Mouse (Mus musculus) embryonic facial prominence, embryonic 13.5 days (tissue): ENCODE measurements around the gene E430018J23Rik. TPM values are rescaled to one million over a fixed set of nuclear protein-coding genes. Genes with fewer than 3 reads are reported as not detected.
"Not testable (repeated sequence)": the region's sequence is repeated elsewhere in the genome, so short reads cannot be mapped to it uniquely, and the experiment has no call there.

Experiments
- ATAC-seq: fragments of 200-750 bp; cut with Nextera tagmentation; 2 replicates; pipeline ENCODE4 v1.8.0; 2017; ENCODE audit warnings: low read depth; ENCODE audit not compliant: insufficient number of reproducible peaks, insufficient read depth, low FRiP score, low TSS enrichment
- H3K27ac ChIP-seq: fragments of 300-500 bp; sonication (generic); 2 replicates; pipeline ENCODE4 v1.5.1; 2015; ENCODE audit warnings: moderate library complexity, mild to moderate bottlenecking, inconsistent platforms
- H3K27me3 ChIP-seq: fragments of 300-500 bp; sonication (generic); 2 replicates; pipeline ENCODE4 v1.6.1; 2015; ENCODE audit warnings: mild to moderate bottlenecking, inconsistent platforms
- H3K36me3 ChIP-seq: fragments of 300-500 bp; sonication (generic); 2 replicates; pipeline ENCODE4 v1.6.1; 2015; ENCODE audit warnings: mild to moderate bottlenecking, inconsistent platforms
- H3K4me1 ChIP-seq: fragments of 300-500 bp; sonication (generic); 2 replicates; pipeline ENCODE4 v1.6.1; 2015; ENCODE audit warnings: inconsistent platforms
- H3K4me2 ChIP-seq: fragments of 300-500 bp; sonication (generic); 2 replicates; pipeline ENCODE4 v1.6.1; 2015; ENCODE audit warnings: moderate library complexity, mild to moderate bottlenecking, inconsistent platforms
- H3K4me3 ChIP-seq: fragments of 300-500 bp; sonication (generic); 2 replicates; pipeline ENCODE4 v1.5.1; 2015; ENCODE audit warnings: mild to moderate bottlenecking, inconsistent platforms
- H3K9ac ChIP-seq: fragments of 300-500 bp; sonication (generic); 2 replicates; pipeline ENCODE4 v1.6.1; 2015; ENCODE audit warnings: mild to moderate bottlenecking, inconsistent platforms
- H3K9me3 ChIP-seq: fragments of 300-500 bp; sonication (generic); 2 replicates; pipeline ENCODE4 v1.6.1; 2016; ENCODE audit warnings: inconsistent platforms
- WGBS: fragments of 180-500 bp; shearing (Covaris S2); methylation state at CpG from one replicate; pipeline ENCODE4 v1.1.7; 2015; ENCODE audit warnings: mixed read lengths; 5-methylcytosine and 5-hydroxymethylcytosine counted together
- polyA plus RNA-seq: library from polyadenylated mRNA; unstranded; fragments of >200 nt; fragmentation: Nextera tagmentation; extraction: Ambion mirVana; gene quantifications from 2 replicates; pipeline ENCODE4 v1.2.1, GENCODE M21; 2015

E430018J23Rik gene
- polyA plus RNA-seq, 1 experiment from 2014 or later: 7.2 TPM

GRCm38 (mm10) chr7:127402980-127403379 lies 9.6 kb upstream of the E430018J23Rik start:
- 47% methylated on average over 2 of the region's 2 CpGs for WGBS
- no peak overlapping the region for H3K27ac ChIP-seq
- no peak overlapping the region for H3K4me3 ChIP-seq
- H3K4me1 ChIP-seq: no peaks in the 10 kb centered on the region
- peaks cover 6% of the 10 kb centered on the region; the same call in 1 of the 2 replicates for H3K9me3 ChIP-seq
- H3K9ac ChIP-seq: no peak overlapping the region
- ATAC-seq: no peak
- H3K36me3 ChIP-seq: peaks cover 8% of the 10 kb centered on the region
- no peaks in the 10 kb centered on the region for H3K27me3 ChIP-seq
- no peak overlapping the region for H3K4me2 ChIP-seq

DNA sequence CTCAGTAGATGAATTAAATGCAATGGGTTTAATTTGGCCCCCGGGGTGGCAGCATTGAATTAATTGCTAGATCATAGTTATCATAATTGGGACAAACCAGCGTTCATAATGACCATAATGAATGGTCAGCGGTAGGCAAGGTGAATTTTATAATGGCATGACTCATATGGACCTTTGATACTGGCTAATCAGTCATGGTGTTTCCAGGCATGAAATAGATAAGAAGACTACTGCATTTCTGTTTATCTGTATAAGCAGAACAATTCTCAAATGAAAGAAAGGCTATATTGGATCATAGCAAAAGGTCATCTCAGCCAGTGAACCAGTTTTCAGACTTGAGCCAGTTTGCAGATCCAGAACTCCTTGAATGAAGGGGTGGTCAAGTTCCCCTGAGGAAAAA lies 6.9 kb upstream of the E430018J23Rik start:
- H3K27ac ChIP-seq: no peak overlapping the region
- WGBS: 61% methylated on average over 3 of the region's 3 CpGs
- H3K4me2 ChIP-seq: no peak overlapping the region
- no peaks in the 10 kb centered on the region for H3K27me3 ChIP-seq
- no peak for ATAC-seq
- H3K4me1 ChIP-seq: no peaks in the 10 kb centered on the region
- H3K4me3 ChIP-seq: no peak overlapping the region
- H3K36me3 ChIP-seq: peaks cover 8% of the 10 kb centered on the region
- H3K9ac ChIP-seq: no peak overlapping the region
- peaks cover 6% of the 10 kb centered on the region; the same call in 1 of the 2 replicates for H3K9me3 ChIP-seq

- H3K4me2 ChIP-seq: peak overlapping the region; percentile 78
- WGBS: 23% methylated on average over 7 of the region's 7 CpGs
- ATAC-seq: no peak
- no peaks in the 10 kb centered on the region for H3K27me3 ChIP-seq
- peaks cover 16% of the 10 kb centered on the region for H3K4me1 ChIP-seq
- H3K36me3 ChIP-seq: peaks cover 13% of the 10 kb centered on the region
- H3K9me3 ChIP-seq: no peaks in the 10 kb centered on the region
- peak overlapping the region; percentile 88 for H3K27ac ChIP-seq
- H3K9ac ChIP-seq: peak overlapping the region; percentile 72
- peak overlapping the region; percentile 67 for H3K4me3 ChIP-seq
Observed at GRCm38 (mm10) chr7:127393944-127394333, 510 bp upstream of the E430018J23Rik start.

DNA sequence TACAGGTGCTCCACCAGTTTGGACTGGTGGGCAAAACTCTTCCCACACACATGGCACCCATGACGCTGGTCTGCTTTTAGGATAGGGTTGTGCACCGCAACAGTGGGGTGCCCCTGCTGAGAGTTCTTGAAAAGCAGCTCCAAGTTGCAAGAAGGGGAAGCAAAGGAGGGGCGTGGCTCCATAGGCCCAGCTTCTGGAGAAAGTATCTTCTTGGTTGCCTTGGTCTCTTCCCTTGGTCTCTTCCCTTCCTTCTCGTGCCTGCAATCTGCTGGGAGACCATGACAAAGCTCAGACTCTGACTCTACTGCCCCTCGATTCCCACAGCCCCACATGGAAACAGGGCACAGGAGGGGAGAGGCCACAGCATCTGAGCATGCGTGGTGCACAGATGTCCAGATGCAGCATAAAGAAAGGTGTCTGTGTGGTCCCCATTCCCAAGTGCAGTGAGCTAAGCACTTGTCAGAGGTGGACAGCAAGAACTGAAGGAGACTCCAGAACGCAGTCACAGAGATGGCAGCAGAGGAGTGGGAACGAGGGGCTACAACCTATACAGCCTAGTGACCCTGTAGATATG lies 1.1 kb downstream of the E430018J23Rik start:
- ATAC-seq: no peak
- H3K4me1 ChIP-seq: peaks cover 16% of the 10 kb centered on the region
- H3K4me2 ChIP-seq: peak overlapping the region; percentile 78
- H3K4me3 ChIP-seq: peak overlapping the region; percentile 67
- H3K27ac ChIP-seq: no peak overlapping the region
- H3K9me3 ChIP-seq: no peaks in the 10 kb centered on the region
- H3K36me3 ChIP-seq: peaks cover 13% of the 10 kb centered on the region
- WGBS: 85% methylated on average over 8 of the region's 8 CpGs
- peak overlapping the region; percentile 89 for H3K9ac ChIP-seq
- H3K27me3 ChIP-seq: no peaks in the 10 kb centered on the region

DNA sequence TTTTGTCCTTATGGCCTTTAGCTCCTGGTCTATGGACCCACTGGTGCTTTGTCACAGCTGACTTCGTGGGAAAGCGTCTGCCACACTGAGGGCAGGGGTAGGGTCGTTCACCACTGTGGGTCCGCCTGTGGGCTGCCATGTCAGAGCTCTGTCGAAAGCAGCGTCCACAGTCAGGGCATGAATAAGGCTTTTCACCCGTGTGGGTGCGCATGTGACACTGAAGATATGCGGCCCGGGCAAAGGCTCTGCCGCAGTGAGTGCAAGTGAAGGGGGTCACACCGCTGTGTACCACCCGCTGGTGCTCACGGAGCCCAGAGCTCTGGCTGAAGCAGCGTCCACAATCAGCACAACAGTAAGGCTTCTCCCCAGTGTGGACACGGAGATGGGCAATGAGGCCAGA lies 1.9 kb downstream of the E430018J23Rik start:
- Histone ChIP-seq H3K4me3 (no peak overlapping the region), H3K9me3 (no peaks in the 10 kb centered on the region), H3K27ac (no peak overlapping the region), H3K4me1 (peaks cover 16% of the 10 kb centered on the region), H3K4me2 (no peak overlapping the region), H3K9ac (no peak overlapping the region), H3K27me3 (no peaks in the 10 kb centered on the region), H3K36me3 (peaks cover 13% of the 10 kb centered on the region)
- 96% methylated on average over 16 of the region's 16 CpGs for WGBS
- ATAC-seq: no peak

GRCm38 (mm10) chr7:127390306-127390705 lies 3.1 kb downstream of the E430018J23Rik start:
- ATAC-seq: no peak
- peaks cover 17% of the 10 kb centered on the region for H3K36me3 ChIP-seq
- no peaks in the 10 kb centered on the region for H3K9me3 ChIP-seq
- WGBS: 72% methylated on average over 7 of the region's 7 CpGs
- no peak overlapping the region for H3K4me2 ChIP-seq
- H3K4me1 ChIP-seq: peaks cover 16% of the 10 kb centered on the region
- H3K27ac ChIP-seq: no peak overlapping the region
- H3K4me3 ChIP-seq: no peak overlapping the region
- H3K27me3 ChIP-seq: no peaks in the 10 kb centered on the region
- H3K9ac ChIP-seq: no peak overlapping the region

DNA sequence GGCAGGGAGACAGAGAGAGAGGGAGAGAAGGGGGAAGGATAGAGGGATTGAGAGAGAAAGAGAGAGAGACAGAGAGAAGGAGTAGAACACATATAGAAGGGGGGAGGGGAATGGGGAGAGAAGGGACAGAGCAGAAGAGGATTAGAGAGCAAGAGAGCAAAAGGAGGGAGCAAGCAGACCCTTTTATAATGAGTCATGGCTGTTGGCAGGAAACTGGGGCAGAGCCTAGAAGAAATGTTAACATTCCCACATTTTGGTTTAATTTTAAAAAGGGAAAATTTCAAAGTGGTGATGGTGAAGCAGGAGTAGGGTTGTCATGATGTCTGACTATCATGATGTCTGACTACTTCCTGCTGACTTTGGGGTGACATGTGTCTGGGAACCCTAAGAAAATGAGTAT lies 5.2 kb downstream of the E430018J23Rik start:
- ATAC-seq, H3K9me3 ChIP-seq, H3K27me3 ChIP-seq, H3K4me2 ChIP-seq, H3K4me3 ChIP-seq, H3K27ac ChIP-seq, H3K9ac ChIP-seq, H3K4me1 ChIP-seq: not testable (repeated sequence)
- H3K36me3 ChIP-seq: peaks cover 32% of the 10 kb centered on the region

GRCm38 (mm10) chr7:127386641-127387392 lies 6.6 kb downstream of the E430018J23Rik start, which contains the start of gene 9130019O22Rik:
Gene 9130019O22Rik, minus strand, starts transcription at chr7:127387166.
- H3K27ac ChIP-seq: no peak within 1 kb of the TSS
- WGBS: 20% methylated on average over 38 of the region's 38 CpGs

GRCm38 (mm10) chr7:127385560-127385959 lies 7.9 kb downstream of the E430018J23Rik start:
- H3K4me3 ChIP-seq, H3K9ac ChIP-seq, ATAC-seq, H3K4me1 ChIP-seq, H3K27ac ChIP-seq, H3K4me2 ChIP-seq, H3K27me3 ChIP-seq: not testable (repeated sequence)
- Histone ChIP-seq H3K36me3 (peaks cover 24% of the 10 kb centered on the region), H3K9me3 (peaks cover 10% of the 10 kb centered on the region)
- 95% methylated on average over 4 of the region's 4 CpGs for WGBS

More at GRCm38 (mm10) chr7:127386641-127387392, 6.6 kb downstream of the E430018J23Rik start, which contains the start of gene 9130019O22Rik:
- Histone ChIP-seq H3K9me3 (peaks cover 10% of the 10 kb centered on the region), H3K4me2 (peak within 1 kb of the TSS; percentile 68), H3K27me3 (no peaks in the 10 kb centered on the region), H3K9ac (peak within 1 kb of the TSS; percentile 75), H3K36me3 (peaks cover 33% of the 10 kb centered on the region), H3K4me3 (peak within 1 kb of the TSS; percentile 55), H3K4me1 (no peaks in the 10 kb centered on the region)
- peak; percentile 71; the same call in 1 of the 2 replicates for ATAC-seq

GRCm38 (mm10) chr7:127378310-127378921 lies 15.0 kb downstream of the E430018J23Rik start:
- no peak for ATAC-seq
- WGBS: 76% methylated on average over 6 of the region's 6 CpGs
- 0 out of 2 replicates have a peak, but pooled peaks cover 3% of the 10 kb centered on the region for H3K9me3 ChIP-seq
- H3K36me3 ChIP-seq: peaks cover 18% of the 10 kb centered on the region
- H3K9ac ChIP-seq: no peak overlapping the region
- no peaks in the 10 kb centered on the region for H3K27me3 ChIP-seq
- 0 out of 2 replicates have a peak, but pooled peaks cover 3% of the 10 kb centered on the region for H3K4me1 ChIP-seq
- no peak overlapping the region for H3K4me2 ChIP-seq
- no peak overlapping the region for H3K4me3 ChIP-seq
- H3K27ac ChIP-seq: no peak overlapping the region

- Histone ChIP-seq H3K27ac (peak within 1 kb of the TSS; percentile 48; the same call in 1 of the 2 replicates), H3K4me2 (peak within 1 kb of the TSS; percentile 72), H3K36me3 (peaks cover 13% of the 10 kb centered on the region), H3K4me3 (peak within 1 kb of the TSS; percentile 73), H3K9ac (peak within 1 kb of the TSS; percentile 83)
- not testable (repeated sequence) for H3K27me3 ChIP-seq, H3K4me1 ChIP-seq, H3K9me3 ChIP-seq
- 2% methylated on average over 49 of the region's 49 CpGs for WGBS
- ATAC-seq: peak; percentile 89
Observed at GRCm38 (mm10) chr7:127375271-127376245, 17.9 kb downstream of the E430018J23Rik start, which contains the start of gene Zfp747. Gene Zfp747, minus strand, starts transcription at chr7:127376050.
